Mouse (Mus musculus) thymus, adult 2 months (tissue): ENCODE results near the gene Mapk9.

Source experiments
- CTCF ChIP-seq: fragments of 200-500 bp; IDR thresholded peaks from 2 replicates; pipeline ENCODE4 v1.5.1; 2012; ENCODE audit warnings: mild to moderate bottlenecking, control low read depth, low read length, moderate library complexity, borderline replicate concordance; ENCODE audit not compliant: control insufficient read depth, poor library complexity, insufficient read depth; ENCODE audit errors: extremely low read depth
- POLR2A ChIP-seq: fragments of 200-500 bp; IDR thresholded peaks from 2 replicates; pipeline ENCODE4 v1.6.1; 2012; ENCODE audit warnings: mild to moderate bottlenecking, low read length, control low read depth, moderate library complexity; ENCODE audit not compliant: control insufficient read depth, poor library complexity, insufficient read depth; ENCODE audit errors: extremely low read depth

- TF ChIP-seq CTCF (no peak), POLR2A (no peak)
These were observed 45.4 kb downstream of the Mapk9 start for GRCm38 (mm10) chr11:49891993-49892392.
